Comparison of ENCODE assay signal across 16 mouse cellular contexts in the genomic region with DNA sequence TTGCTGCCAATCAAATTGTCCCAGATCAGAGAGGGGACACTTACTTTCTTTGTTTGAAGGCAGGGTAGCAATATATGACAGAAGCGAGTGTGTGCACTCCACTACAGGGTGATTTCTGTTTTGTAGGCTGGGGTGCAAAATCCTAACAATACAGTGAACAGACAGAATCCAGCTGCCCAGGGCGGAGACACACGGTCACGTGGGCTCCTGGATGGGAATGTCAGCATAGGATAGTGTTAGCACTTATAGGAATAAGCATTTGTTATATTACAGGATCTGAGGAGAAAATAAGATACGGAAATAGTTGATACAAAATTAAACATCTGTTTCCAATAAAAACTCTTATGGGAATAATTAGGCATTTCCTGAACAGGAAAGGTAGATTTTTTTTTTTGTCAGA.
DNase-seq lines count a peak whose midpoint lies in the region; ATAC-seq lines count a peak whose summit lies in the region.
"Had no signal": no experiment of that assay in that cellular context is flagged by ENCODE, and none has a peak within 500 bp of the region (broad histone marks: within the 10 kb centered on the region; RNA-seq: fewer than 3 reads in every experiment).

No protein-coding gene starts in this region.

- no peak for ATAC-seq in heart, embryonic 15.5 days (replicated peaks; ENCODE audit: insufficient number of reproducible peaks, insufficient read depth, low FRiP score, low read depth)
- ATAC-seq in midbrain, embryonic 13.5 days = no peak
- ATAC-seq in midbrain, embryonic 11.5 days (ENCODE audit: low FRiP score) = no peak
- ATAC-seq in limb, embryonic 11.5 days (ENCODE audit: insufficient number of reproducible peaks, low FRiP score, low TSS enrichment, low read depth) = no peak
- ATAC-seq in cerebellum, adult (ENCODE audit: insufficient number of reproducible peaks, low FRiP score, low TSS enrichment) = no peak
- ATAC-seq: CD4-positive, CD25-positive, alpha-beta regulatory T cell, adult 4 months had no signal

- H3K27ac ChIP-seq in heart, embryonic 15.5 days = 0 out of 2 replicates have a peak overlapping the region, but pooled peaks have one; percentile 29
- H3K27ac ChIP-seq in midbrain, embryonic 13.5 days = 0 out of 2 replicates have a peak overlapping the region, but pooled peaks have one; percentile 39
- H3K27ac ChIP-seq in midbrain, embryonic 11.5 days (ENCODE audit: low read depth, low read length) = no peak overlapping the region
- 0 out of 2 replicates have a peak overlapping the region, but pooled peaks have one; percentile 56 for H3K27ac ChIP-seq in limb, embryonic 11.5 days (replicated peaks; ENCODE audit: low read depth, low read length)
- H3K27ac ChIP-seq: liver, embryonic 14.5 days had no signal

- H3K4me1 ChIP-seq in heart, embryonic 15.5 days (replicated peaks) = peaks cover 52% of the 10 kb centered on the region
- peaks cover 32% of the 10 kb centered on the region for H3K4me1 ChIP-seq in midbrain, embryonic 13.5 days (replicated peaks)
- H3K4me1 ChIP-seq in midbrain, embryonic 11.5 days (ENCODE audit: control insufficient read depth, insufficient read depth, low read length) = no peaks in the 10 kb centered on the region
- H3K4me1 ChIP-seq in limb, embryonic 11.5 days (ENCODE audit: control insufficient read depth, insufficient read depth, low read length) = peaks cover 20% of the 10 kb centered on the region

- no peak for DNase-seq in heart, postnatal 25 days (ENCODE audit: low spot score)
- DNase-seq in midbrain, embryonic 11.5 days (ENCODE audit: low spot score, missing footprints) = no peak
- DNase-seq in limb, embryonic 11.5 days (ENCODE audit: low spot score) = peak; percentile 47
- no peak for DNase-seq in retina, embryonic 14.5 days (ENCODE audit: low spot score)
- DNase-seq in layer of hippocampus, adult 8-10 months (ENCODE audit: low spot score in 2 of 2) = no peak
- DNase-seq: cerebellum, postnatal 25 days; heart, postnatal 4 days; kidney, postnatal 10 days; layer of hippocampus, postnatal 36 days; thymus, postnatal 4 days had no signal

- intact Hi-C loops in heart, postnatal 25 days (cut with DNase I) = no loop called here

- H3K9me3 ChIP-seq in heart, embryonic 15.5 days (replicated peaks) = no peaks in the 10 kb centered on the region
- no peaks in the 10 kb centered on the region for H3K9me3 ChIP-seq in midbrain, embryonic 13.5 days
- H3K9me3 ChIP-seq in midbrain, embryonic 11.5 days (ENCODE audit: control insufficient read depth, low read length) = no peaks in the 10 kb centered on the region
- H3K9me3 ChIP-seq in limb, embryonic 11.5 days (ENCODE audit: control insufficient read depth, low read length) = no peaks in the 10 kb centered on the region
- H3K9me3 ChIP-seq: forebrain, embryonic 12.5 days had no signal

- H3K27me3 ChIP-seq in heart, embryonic 15.5 days = no peaks in the 10 kb centered on the region
- no peaks in the 10 kb centered on the region for H3K27me3 ChIP-seq in midbrain, embryonic 13.5 days
- no peaks in the 10 kb centered on the region for H3K27me3 ChIP-seq in midbrain, embryonic 11.5 days (ENCODE audit: control insufficient read depth, insufficient read depth, low read length)
- no peaks in the 10 kb centered on the region for H3K27me3 ChIP-seq in limb, embryonic 11.5 days (ENCODE audit: control insufficient read depth, insufficient read depth, low read length)
- H3K27me3 ChIP-seq: forebrain, embryonic 12.5 days had no signal

- H3K9ac ChIP-seq in heart, embryonic 15.5 days = no peak overlapping the region
- no peak overlapping the region for H3K9ac ChIP-seq in midbrain, embryonic 13.5 days (replicated peaks)
- H3K9ac ChIP-seq in midbrain, embryonic 11.5 days (ENCODE audit: low read length) = no peak overlapping the region
- H3K9ac ChIP-seq in limb, embryonic 11.5 days (ENCODE audit: low read length) = no peak overlapping the region
- H3K9ac ChIP-seq: forebrain, embryonic 12.5 days; liver, embryonic 14.5 days had no signal

- H3K36me3 ChIP-seq in heart, embryonic 15.5 days = no peaks in the 10 kb centered on the region
- H3K36me3 ChIP-seq in midbrain, embryonic 13.5 days = 0 out of 2 replicates have a peak, but pooled peaks cover 6% of the 10 kb centered on the region
- H3K36me3 ChIP-seq in midbrain, embryonic 11.5 days (ENCODE audit: control insufficient read depth, insufficient read depth, low read length) = no peaks in the 10 kb centered on the region
- H3K36me3 ChIP-seq in limb, embryonic 11.5 days (ENCODE audit: control insufficient read depth, insufficient read depth, low read length) = no peaks in the 10 kb centered on the region
- H3K36me3 ChIP-seq: forebrain, embryonic 12.5 days had no signal

- H3K4me2 ChIP-seq in heart, embryonic 15.5 days = no peak overlapping the region
- no peak overlapping the region for H3K4me2 ChIP-seq in midbrain, embryonic 13.5 days (replicated peaks)
- H3K4me2 ChIP-seq in midbrain, embryonic 11.5 days = no peak overlapping the region
- H3K4me2 ChIP-seq in limb, embryonic 11.5 days (ENCODE audit: low read depth, severe bottlenecking) = peak overlapping the region; percentile 11; the same call in 1 of the 2 replicates
- H3K4me2 ChIP-seq: forebrain, embryonic 12.5 days had no signal

- no peak overlapping the region for H3K4me3 ChIP-seq in heart, embryonic 15.5 days
- H3K4me3 ChIP-seq in midbrain, embryonic 13.5 days (replicated peaks) = no peak overlapping the region
- H3K4me3 ChIP-seq in midbrain, embryonic 11.5 days (ENCODE audit: low read depth, low read length) = no peak overlapping the region
- no peak overlapping the region for H3K4me3 ChIP-seq in limb, embryonic 11.5 days (ENCODE audit: low read depth, low read length)
- H3K4me3 ChIP-seq: forebrain, embryonic 12.5 days had no signal

- whole genome bisulfite sequencing in heart, embryonic 15.5 days = 50% methylated on average over 5 of the region's 5 CpGs
- WGBS in midbrain, embryonic 13.5 days = 85% methylated on average over 5 of the region's 5 CpGs
- 79% methylated on average over 5 of the region's 5 CpGs for WGBS in midbrain, embryonic 11.5 days
- WGBS in limb, embryonic 11.5 days = 31% methylated on average over 5 of the region's 5 CpGs
